Mouse (Mus musculus) spleen, postnatal 14 days (tissue): ENCODE results near the gene Rpl32.
A peak's percentile ranks its signal among the peaks of the same experiment; 100 is the strongest.

Experiments used
- DNase-seq, 2 experiments: peaks; one replicate each; pipeline ENCODE4 v3.0.0; 2021 to 2022; ENCODE audit warnings: low spot score in 2 of 2

The Rpl32 gene

DNA sequence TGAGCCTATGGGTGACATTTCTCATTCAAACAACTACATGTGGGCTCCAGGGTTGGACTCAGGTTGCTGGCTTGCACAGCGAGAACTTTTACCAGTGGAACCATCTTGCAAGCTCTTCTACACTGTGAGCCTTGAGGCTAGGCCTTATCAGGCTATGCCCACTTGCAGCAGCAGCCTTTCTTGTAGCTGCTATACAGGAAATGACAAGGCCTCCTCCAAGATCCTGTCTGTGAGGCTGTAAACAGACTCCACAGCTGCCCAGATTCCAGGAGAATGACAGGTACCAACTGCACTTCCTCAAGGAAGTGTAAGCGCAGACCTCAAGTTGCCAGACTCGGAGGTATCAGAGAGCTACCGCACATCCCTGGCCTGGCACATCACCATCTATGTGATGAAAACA is 40.3 kb downstream of the Rpl32 start:
- DNase-seq = no peak

GRCm38 (mm10) chr6:115767357-115767756 is 41.2 kb downstream of the Rpl32 start:
- no peak for DNase-seq

DNA sequence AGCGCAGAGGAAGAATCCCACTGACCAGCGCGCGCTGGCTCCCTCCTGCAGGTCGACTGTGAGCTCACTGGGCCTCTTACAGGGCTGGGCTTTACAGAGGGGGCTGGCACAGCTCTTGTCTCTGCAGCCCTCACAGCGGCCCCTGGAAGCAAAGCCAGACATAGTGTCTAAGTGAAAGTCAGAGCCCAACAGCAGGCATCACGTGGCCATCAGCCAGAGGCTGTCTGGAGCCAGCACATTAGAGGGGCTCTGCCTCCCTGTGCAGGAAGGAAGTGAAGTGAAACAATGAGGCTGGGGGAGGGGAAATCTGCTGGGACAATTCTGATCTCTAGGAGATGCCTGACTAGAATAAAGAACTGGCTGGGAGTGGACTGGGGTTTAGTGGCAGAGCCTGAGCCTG is 44.4 kb downstream of the Rpl32 start:
- DNase-seq = peak in 1 of 2 experiments; percentile 20

DNA sequence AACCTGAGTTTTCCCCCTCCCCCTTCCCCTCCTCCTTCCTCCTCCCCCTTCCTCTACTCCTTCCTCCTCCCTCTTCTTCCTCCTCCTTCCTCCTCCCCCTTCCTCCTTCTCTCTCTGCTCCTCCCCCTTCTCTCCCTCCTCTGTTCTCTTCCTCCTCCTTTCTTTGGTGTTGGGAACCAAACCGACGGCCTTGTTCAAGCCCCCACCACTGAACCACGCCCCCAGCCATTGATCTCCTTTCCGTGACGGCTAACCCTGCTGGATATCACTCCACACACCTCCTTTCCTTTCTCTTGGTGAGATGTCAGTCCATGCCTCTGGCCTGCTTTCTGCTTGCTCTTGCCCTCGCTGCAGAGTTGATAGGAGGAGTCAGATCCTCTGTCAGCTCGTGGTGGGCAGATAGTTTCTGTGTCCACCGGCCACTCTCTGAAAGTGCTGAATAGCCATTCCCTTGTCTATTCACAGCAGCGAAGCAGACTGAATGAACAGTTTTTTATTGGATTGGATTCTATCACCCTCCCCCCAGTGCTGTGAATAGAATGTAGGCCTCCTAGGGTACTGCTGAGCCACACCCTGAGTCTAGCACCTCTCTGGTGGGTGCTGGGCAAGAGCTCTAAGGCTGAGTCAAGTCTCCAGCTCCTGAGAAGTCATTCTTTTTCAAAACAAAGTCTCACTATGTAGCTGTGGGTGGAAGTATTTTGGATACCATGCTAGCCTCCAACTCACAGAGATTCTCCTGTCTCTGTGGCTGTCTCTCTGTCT is 46.4 kb downstream of the Rpl32 start, which contains the start of gene Tmem40:
Tmem40 (minus strand) TSS at position 416 of the 762 bp plus-strand sequence.
- DNase-seq = no peak

DNA sequence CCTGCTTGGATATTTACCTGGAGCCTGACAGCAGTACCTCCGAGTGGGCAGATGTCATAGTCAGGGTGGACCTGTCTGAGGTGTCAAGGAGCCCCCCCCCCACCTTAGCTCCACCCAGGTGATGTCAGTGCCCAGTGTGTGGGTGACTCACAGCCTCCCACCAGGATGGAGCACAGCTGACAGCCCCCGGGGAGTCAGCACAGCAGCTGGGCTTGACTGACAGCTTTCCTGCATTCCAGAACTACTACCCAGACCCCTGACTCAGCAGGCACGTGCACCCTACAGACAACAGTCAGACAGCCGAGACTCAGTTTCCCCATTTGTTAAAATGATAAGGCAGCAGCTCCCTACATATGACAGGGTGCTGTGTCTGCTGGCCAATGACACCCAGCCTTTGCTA is 47.6 kb downstream of the Rpl32 start:
- DNase-seq = no peak

- no peak for DNase-seq
Measured at GRCm38 (mm10) chr6:115760137-115760536, 48.4 kb downstream of the Rpl32 start.

DNA sequence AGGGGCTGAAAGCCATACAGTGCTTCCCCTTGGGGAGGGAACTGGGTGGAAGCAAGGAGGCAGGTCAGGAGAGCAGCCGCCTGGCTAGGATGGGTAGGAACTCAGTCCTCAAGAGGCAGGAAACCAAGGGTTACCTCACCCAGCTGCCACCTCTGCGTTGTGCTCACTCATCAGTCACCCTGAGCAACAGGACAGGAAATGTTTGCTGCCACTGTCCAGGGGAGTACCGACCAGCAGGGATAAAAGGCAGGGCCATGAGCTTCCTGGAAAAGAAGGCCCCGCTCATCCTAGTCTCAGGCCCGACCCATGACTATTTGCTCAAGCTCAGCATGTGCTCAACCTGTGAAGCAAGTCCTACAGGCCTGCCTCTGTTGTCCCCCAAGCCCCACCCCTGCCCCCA is 49.1 kb downstream of the Rpl32 start:
- no peak for DNase-seq

- DNase-seq = peak in 1 of 2 experiments; percentile 11
Measured at GRCm38 (mm10) chr6:115758981-115759435, 49.5 kb downstream of the Rpl32 start.

DNA sequence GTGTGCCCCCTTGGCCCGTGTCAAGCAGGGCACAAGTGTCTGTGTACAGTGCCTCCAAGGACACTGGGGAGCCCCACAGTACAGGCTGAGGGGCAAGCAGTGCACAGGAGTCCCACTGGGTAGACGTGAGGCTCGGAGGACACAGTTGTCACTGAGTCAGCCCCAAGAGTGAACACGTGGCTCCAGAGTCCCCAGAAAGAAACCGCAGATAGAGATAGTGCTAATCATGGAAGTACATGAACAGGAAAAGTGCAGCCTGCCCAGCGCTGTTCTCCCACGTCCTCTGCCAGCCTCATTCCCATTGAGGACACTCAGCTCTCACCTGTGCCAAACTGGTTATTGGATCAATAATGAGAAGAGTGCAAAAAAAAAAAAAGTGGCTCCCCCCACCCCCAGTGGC is 53.0 kb downstream of the Rpl32 start:
- DNase-seq = no peak
